Mouse (Mus musculus): Measurements from ENCODE around the gene Dcaf6. TPM values are rescaled to one million over a fixed set of nuclear protein-coding genes. Genes with fewer than 3 reads are reported as not detected.
A peak's percentile ranks its signal among the peaks of the same experiment; 100 is the strongest.
"Not testable (repeated sequence)": the region's sequence is repeated elsewhere in the genome, so short reads cannot be mapped to it uniquely, and the experiment has no call there.

The Dcaf6 gene
- polyA plus RNA-seq, 1 experiment, result 9.9 TPM

- Histone ChIP-seq H3K9me3 (no peaks in the 10 kb centered on the region), H3K4me1 (peaks cover 15% of the 10 kb centered on the region), H3K4me3 (replicated peaks) (no peak overlapping the region), H3K27me3 (replicated peaks) (peaks cover 16% of the 10 kb centered on the region), H3K36me3 (replicated peaks; ENCODE audit: low read length) (peaks cover 67% of the 10 kb centered on the region)
- TF ChIP-seq FLI1 (IDR thresholded peaks at IDR 0.05; ENCODE audit: low read length) (no peak), GATA1 (IDR thresholded peaks at IDR 0.05; ENCODE audit: borderline replicate concordance, low read length) (no peak)
Measured at GRCm38 (mm10) chr1:165330859-165331258, 129.4 kb downstream of the Dcaf6 start.

DNA sequence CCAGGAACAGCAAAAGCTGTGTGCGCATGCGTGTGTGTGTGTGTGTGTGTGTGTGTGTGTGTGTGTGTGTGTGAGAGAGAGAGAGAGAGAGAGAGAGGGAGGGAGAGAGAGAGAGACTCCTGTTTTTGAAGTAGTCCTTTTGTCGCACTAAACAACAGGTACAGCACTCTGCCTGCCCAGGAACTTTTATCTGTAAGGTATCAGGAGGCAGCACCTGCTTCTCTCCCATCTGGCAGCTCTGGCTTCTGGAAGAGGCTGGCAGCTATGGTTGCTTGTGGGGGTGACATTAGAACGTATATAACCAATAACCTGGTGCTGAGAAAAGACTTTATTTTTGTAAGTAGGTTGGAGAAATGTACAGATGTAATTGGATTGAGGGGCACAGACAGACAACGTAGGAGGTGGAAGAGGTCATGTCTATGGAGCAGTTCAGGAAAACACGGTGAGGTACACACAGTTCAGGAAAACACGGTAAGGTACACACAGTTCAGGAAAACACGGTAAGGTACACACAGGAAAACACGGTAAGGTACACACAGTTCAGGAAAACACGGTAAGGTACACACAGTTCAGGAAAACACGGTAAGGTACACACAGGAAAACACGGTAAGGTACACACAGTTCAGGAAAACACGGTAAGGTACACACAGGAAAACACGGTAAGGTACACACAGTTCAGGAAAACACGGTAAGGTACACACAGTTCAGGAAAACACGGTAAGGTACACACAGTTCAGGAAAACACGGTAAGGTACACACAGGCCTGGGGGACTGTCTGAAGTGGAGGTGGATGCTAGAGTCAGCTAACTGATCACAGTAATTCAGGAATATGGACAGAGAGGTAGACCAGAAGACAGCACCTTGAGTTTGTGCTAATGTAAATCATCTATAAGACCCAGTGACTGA, 131.6 kb downstream of the Dcaf6 start:
- H3K9me3 ChIP-seq; H3K4me3 ChIP-seq (replicated peaks): not testable (repeated sequence)
- H3K36me3 ChIP-seq (replicated peaks; ENCODE audit: low read length), result peaks cover 63% of the 10 kb centered on the region
- peaks cover 35% of the 10 kb centered on the region for H3K27me3 ChIP-seq (replicated peaks)
- peaks cover 27% of the 10 kb centered on the region for H3K4me1 ChIP-seq

GRCm38 (mm10) chr1:165327831-165328230, 132.4 kb downstream of the Dcaf6 start:
- H3K9me3 ChIP-seq, result no peaks in the 10 kb centered on the region
- TF ChIP-seq FLI1 (IDR thresholded peaks at IDR 0.05; ENCODE audit: low read length), result no peak
- TF ChIP-seq GATA1 (IDR thresholded peaks at IDR 0.05; ENCODE audit: borderline replicate concordance, low read length), result no peak
- H3K27me3 ChIP-seq (replicated peaks), result peaks cover 37% of the 10 kb centered on the region
- H3K4me1 ChIP-seq, result peaks cover 35% of the 10 kb centered on the region
- H3K36me3 ChIP-seq (replicated peaks; ENCODE audit: low read length), result peaks cover 57% of the 10 kb centered on the region
- H3K4me3 ChIP-seq (replicated peaks), result no peak overlapping the region

DNA sequence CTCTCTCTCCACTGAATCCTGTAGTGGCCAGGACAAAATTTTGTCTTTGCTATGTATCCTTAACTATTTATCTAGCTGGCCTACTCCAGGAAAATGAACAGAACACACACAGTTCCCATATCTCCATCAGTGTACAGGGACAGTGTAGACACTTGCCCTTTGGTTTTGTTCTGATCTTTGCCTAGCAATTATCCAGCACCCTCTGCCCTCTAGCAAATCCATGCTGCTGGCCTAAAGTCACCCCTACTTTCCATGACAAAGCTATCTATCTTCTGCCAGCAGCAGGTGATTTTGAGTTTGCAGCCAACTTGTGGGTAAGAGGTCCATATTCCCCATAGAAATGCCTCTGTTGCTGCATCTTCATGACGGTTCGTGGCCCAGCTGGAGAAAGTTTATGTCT, 132.9 kb downstream of the Dcaf6 start:
- peaks cover 37% of the 10 kb centered on the region for H3K27me3 ChIP-seq (replicated peaks)
- peaks cover 52% of the 10 kb centered on the region for H3K36me3 ChIP-seq (replicated peaks; ENCODE audit: low read length)
- H3K4me1 ChIP-seq, result peaks cover 40% of the 10 kb centered on the region
- no peaks in the 10 kb centered on the region for H3K9me3 ChIP-seq
- H3K4me3 ChIP-seq (replicated peaks), result no peak overlapping the region
- TF ChIP-seq GATA1 (IDR thresholded peaks at IDR 0.05; ENCODE audit: borderline replicate concordance, low read length), result no peak
- TF ChIP-seq FLI1 (IDR thresholded peaks at IDR 0.05; ENCODE audit: low read length), result no peak

GRCm38 (mm10) chr1:165322934-165323333, 137.3 kb downstream of the Dcaf6 start:
- Histone ChIP-seq H3K4me1 (peaks cover 62% of the 10 kb centered on the region), H3K9me3 (no peaks in the 10 kb centered on the region), H3K4me3 (replicated peaks) (peak overlapping the region; percentile 79), H3K27me3 (replicated peaks) (peaks cover 71% of the 10 kb centered on the region), H3K36me3 (replicated peaks; ENCODE audit: low read length) (peaks cover 16% of the 10 kb centered on the region)
- TF ChIP-seq FLI1 (IDR thresholded peaks at IDR 0.05; ENCODE audit: low read length) (no peak), GATA1 (IDR thresholded peaks at IDR 0.05; ENCODE audit: borderline replicate concordance, low read length) (no peak; the same call in 2 of the 3 replicates)

- Histone ChIP-seq H3K4me3 (replicated peaks) (no peak overlapping the region), H3K36me3 (replicated peaks; ENCODE audit: low read length) (peaks cover 9% of the 10 kb centered on the region), H3K4me1 (peaks cover 64% of the 10 kb centered on the region), H3K27me3 (replicated peaks) (peaks cover 71% of the 10 kb centered on the region), H3K9me3 (no peaks in the 10 kb centered on the region)
- no peak for TF ChIP-seq GATA1 (IDR thresholded peaks at IDR 0.05; ENCODE audit: borderline replicate concordance, low read length)
Measured at GRCm38 (mm10) chr1:165321891-165322290, 138.4 kb downstream of the Dcaf6 start.

GRCm38 (mm10) chr1:165321393-165321861, 138.8 kb downstream of the Dcaf6 start:
- no peak for TF ChIP-seq GATA1 (IDR thresholded peaks at IDR 0.05; ENCODE audit: borderline replicate concordance, low read length)
- no peak for TF ChIP-seq FLI1 (IDR thresholded peaks at IDR 0.05; ENCODE audit: low read length)
- no peak overlapping the region for H3K4me3 ChIP-seq (replicated peaks)
- peaks cover 75% of the 10 kb centered on the region for H3K27me3 ChIP-seq (replicated peaks)
- H3K9me3 ChIP-seq, result no peaks in the 10 kb centered on the region
- H3K4me1 ChIP-seq, result peaks cover 64% of the 10 kb centered on the region
- peaks cover 9% of the 10 kb centered on the region for H3K36me3 ChIP-seq (replicated peaks; ENCODE audit: low read length)

GRCm38 (mm10) chr1:165320141-165320934, 139.9 kb downstream of the Dcaf6 start:
- no peaks in the 10 kb centered on the region for H3K9me3 ChIP-seq
- TF ChIP-seq GATA1 (IDR thresholded peaks at IDR 0.05; ENCODE audit: borderline replicate concordance, low read length), result no peak
- no peak for TF ChIP-seq FLI1 (IDR thresholded peaks at IDR 0.05; ENCODE audit: low read length)
- peaks cover 60% of the 10 kb centered on the region for H3K4me1 ChIP-seq
- H3K27me3 ChIP-seq (replicated peaks), result peaks cover 74% of the 10 kb centered on the region
- peaks cover 3% of the 10 kb centered on the region for H3K36me3 ChIP-seq (replicated peaks; ENCODE audit: low read length)
- H3K4me3 ChIP-seq (replicated peaks), result peak overlapping the region; percentile 57

DNA sequence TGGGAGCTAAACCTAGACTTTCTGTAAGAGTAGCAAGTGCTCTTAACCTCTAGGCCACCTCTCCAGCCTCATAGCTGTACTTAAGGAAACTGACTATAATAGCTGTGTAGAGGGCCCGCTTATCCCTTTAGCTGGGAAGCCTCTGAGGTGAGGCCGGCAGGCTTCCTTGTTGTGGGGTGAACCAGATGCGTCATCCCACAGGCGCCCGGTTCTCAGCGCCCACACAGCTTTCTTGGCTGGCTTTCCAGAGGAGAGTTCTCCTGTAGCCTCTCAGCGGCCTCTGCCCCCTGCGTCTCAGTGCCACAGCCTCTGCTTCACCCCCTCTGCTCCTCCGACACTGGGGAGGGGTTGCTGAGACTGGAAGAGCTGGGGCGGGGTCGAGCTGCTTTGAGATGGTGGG, 143.9 kb downstream of the Dcaf6 start:
- Histone ChIP-seq H3K4me1 (peaks cover 29% of the 10 kb centered on the region), H3K4me3 (replicated peaks) (no peak overlapping the region), H3K9me3 (no peaks in the 10 kb centered on the region), H3K27me3 (replicated peaks) (peaks cover 80% of the 10 kb centered on the region), H3K36me3 (replicated peaks; ENCODE audit: low read length) (no peaks in the 10 kb centered on the region)
- TF ChIP-seq GATA1 (IDR thresholded peaks at IDR 0.05; ENCODE audit: borderline replicate concordance, low read length) (no peak), FLI1 (IDR thresholded peaks at IDR 0.05; ENCODE audit: low read length) (no peak)

- peaks cover 4% of the 10 kb centered on the region; the same call in 1 of the 2 replicates for H3K4me1 ChIP-seq
- no peaks in the 10 kb centered on the region for H3K36me3 ChIP-seq (replicated peaks; ENCODE audit: low read length)
- no peak for TF ChIP-seq GATA1 (IDR thresholded peaks at IDR 0.05; ENCODE audit: borderline replicate concordance, low read length)
- TF ChIP-seq FLI1 (IDR thresholded peaks at IDR 0.05; ENCODE audit: low read length), result no peak
- peaks cover 64% of the 10 kb centered on the region for H3K27me3 ChIP-seq (replicated peaks)
- no peak overlapping the region for H3K4me3 ChIP-seq (replicated peaks)
- 0 out of 2 replicates have a peak, but pooled peaks cover 7% of the 10 kb centered on the region for H3K9me3 ChIP-seq
Measured at GRCm38 (mm10) chr1:165308180-165308579, 152.1 kb downstream of the Dcaf6 start.

All from megakaryocyte, embryonic 14.5 days (primary cell).